20 mouse cellular contexts compared by ENCODE assay signal in genomic region chr12:12254139-12254538, GRCm38 (mm10). TPM values are rescaled to one million over a fixed set of nuclear protein-coding genes. Genes with fewer than 3 reads are reported as not detected.
DNase-seq lines count a peak whose midpoint lies in the region; ATAC-seq and TF ChIP-seq lines count a peak whose summit lies in the region.
"Had no signal": no experiment of that assay in that cellular context is flagged by ENCODE, and none has a peak within 500 bp of the region (broad histone marks: within the 10 kb centered on the region; RNA-seq: fewer than 3 reads in every experiment).

No protein-coding gene starts in this region.

- no peak for TF ChIP-seq CTCF in hindbrain, postnatal 0 days (IDR thresholded peaks at IDR 0.05; ENCODE audit: low read depth)

- DNase-seq in cerebellum, postnatal 10 days, result peak; percentile 44 to 45
- no peak for DNase-seq in cerebellum, postnatal 25 days
- DNase-seq in hindbrain, postnatal 0 days (ENCODE audit: low spot score), result peak; percentile 23
- no peak for DNase-seq in thymus, postnatal 25 days
- DNase-seq: adrenal gland, postnatal 14 days; B cell, adult 2 months; cerebellum, adult 2 months; gastrocnemius, postnatal 10 days; heart, adult 18-20 months; heart, postnatal 14 days had no signal

- H3K36me3 ChIP-seq in hindbrain, postnatal 0 days (ENCODE audit: insufficient read depth, low read length), result no peaks in the 10 kb centered on the region
- H3K36me3 ChIP-seq in hindbrain, embryonic 13.5 days, result no peaks in the 10 kb centered on the region
- no peaks in the 10 kb centered on the region for H3K36me3 ChIP-seq in midbrain, embryonic 16.5 days (ENCODE audit: control insufficient read depth, insufficient read depth, low read length)
- no peaks in the 10 kb centered on the region for H3K36me3 ChIP-seq in midbrain, embryonic 13.5 days
- no peaks in the 10 kb centered on the region for H3K36me3 ChIP-seq in heart, embryonic 11.5 days (ENCODE audit: control insufficient read depth, insufficient read depth, low read length)
- H3K36me3 ChIP-seq: embryonic facial prominence, embryonic 12.5 days; heart, embryonic 10.5 days; heart, embryonic 15.5 days had no signal

- WGBS in hindbrain, postnatal 0 days, result 66% methylated on average over 4 of the region's 4 CpGs
- WGBS in hindbrain, embryonic 13.5 days, result 87% methylated on average over 4 of the region's 4 CpGs
- 74% methylated on average over 4 of the region's 4 CpGs for WGBS in midbrain, embryonic 16.5 days
- 78% methylated on average over 4 of the region's 4 CpGs for WGBS in midbrain, embryonic 13.5 days
- 78% methylated on average over 4 of the region's 4 CpGs for WGBS in heart, embryonic 11.5 days (ENCODE audit: insufficient replicate concordance)

- ATAC-seq in hindbrain, postnatal 0 days, result no peak
- ATAC-seq in hindbrain, embryonic 13.5 days (ENCODE audit: low FRiP score), result no peak
- peak; percentile 70 for ATAC-seq in midbrain, embryonic 16.5 days
- no peak for ATAC-seq in midbrain, embryonic 13.5 days
- ATAC-seq in heart, embryonic 11.5 days (replicated peaks; ENCODE audit: insufficient number of reproducible peaks, low FRiP score, low TSS enrichment), result no peak
- ATAC-seq: CD4-positive, CD25-positive, alpha-beta regulatory T cell, adult 4 months; intestine, embryonic 16.5 days had no signal

- H3K9ac ChIP-seq in hindbrain, postnatal 0 days (replicated peaks; ENCODE audit: low read length), result no peak overlapping the region
- no peak overlapping the region for H3K9ac ChIP-seq in hindbrain, embryonic 13.5 days
- no peak overlapping the region for H3K9ac ChIP-seq in midbrain, embryonic 16.5 days (ENCODE audit: low read depth, low read length)
- H3K9ac ChIP-seq in midbrain, embryonic 13.5 days (replicated peaks), result no peak overlapping the region
- H3K9ac ChIP-seq in heart, embryonic 11.5 days (ENCODE audit: low read depth, low read length), result no peak overlapping the region
- H3K9ac ChIP-seq: embryonic facial prominence, embryonic 12.5 days; heart, embryonic 15.5 days; hindbrain, embryonic 14.5 days had no signal

- no peaks in the 10 kb centered on the region for H3K4me1 ChIP-seq in hindbrain, postnatal 0 days (ENCODE audit: insufficient read depth, low read length)
- H3K4me1 ChIP-seq in hindbrain, embryonic 13.5 days (replicated peaks), result no peaks in the 10 kb centered on the region
- H3K4me1 ChIP-seq in midbrain, embryonic 16.5 days (ENCODE audit: control insufficient read depth, insufficient read depth, low read length), result no peaks in the 10 kb centered on the region
- H3K4me1 ChIP-seq in midbrain, embryonic 13.5 days (replicated peaks), result no peaks in the 10 kb centered on the region
- H3K4me1 ChIP-seq in heart, embryonic 11.5 days (ENCODE audit: control insufficient read depth, insufficient read depth, low read length), result no peaks in the 10 kb centered on the region
- H3K4me1 ChIP-seq: embryonic facial prominence, embryonic 12.5 days had no signal

- H3K4me2 ChIP-seq in hindbrain, postnatal 0 days (ENCODE audit: low read depth, low read length), result no peak overlapping the region
- H3K4me2 ChIP-seq in hindbrain, embryonic 13.5 days, result no peak overlapping the region
- H3K4me2 ChIP-seq in midbrain, embryonic 16.5 days (ENCODE audit: low read length), result no peak overlapping the region
- no peak overlapping the region for H3K4me2 ChIP-seq in midbrain, embryonic 13.5 days (replicated peaks)
- no peak overlapping the region for H3K4me2 ChIP-seq in heart, embryonic 11.5 days
- H3K4me2 ChIP-seq: embryonic facial prominence, embryonic 12.5 days; heart, embryonic 15.5 days; hindbrain, embryonic 14.5 days had no signal

- H3K9me3 ChIP-seq in hindbrain, postnatal 0 days (ENCODE audit: low read length), result no peaks in the 10 kb centered on the region
- no peaks in the 10 kb centered on the region for H3K9me3 ChIP-seq in hindbrain, embryonic 13.5 days
- H3K9me3 ChIP-seq in midbrain, embryonic 16.5 days (replicated peaks; ENCODE audit: control insufficient read depth, low read length, poor library complexity, severe bottlenecking), result no peaks in the 10 kb centered on the region
- no peaks in the 10 kb centered on the region for H3K9me3 ChIP-seq in midbrain, embryonic 13.5 days
- no peaks in the 10 kb centered on the region for H3K9me3 ChIP-seq in heart, embryonic 11.5 days (replicated peaks; ENCODE audit: control insufficient read depth, low read length)
- H3K9me3 ChIP-seq: embryonic facial prominence, embryonic 12.5 days; heart, embryonic 10.5 days; heart, embryonic 15.5 days had no signal

- no peak overlapping the region for H3K4me3 ChIP-seq in hindbrain, postnatal 0 days (ENCODE audit: low read length)
- H3K4me3 ChIP-seq in hindbrain, embryonic 13.5 days, result no peak overlapping the region
- no peak overlapping the region for H3K4me3 ChIP-seq in midbrain, embryonic 16.5 days (ENCODE audit: low read depth, low read length)
- H3K4me3 ChIP-seq in midbrain, embryonic 13.5 days (replicated peaks), result no peak overlapping the region
- H3K4me3 ChIP-seq in heart, embryonic 11.5 days (ENCODE audit: low read depth, low read length), result no peak overlapping the region
- H3K4me3 ChIP-seq: embryonic facial prominence, embryonic 12.5 days; heart, embryonic 10.5 days; heart, embryonic 15.5 days had no signal

- no peaks in the 10 kb centered on the region for H3K27me3 ChIP-seq in hindbrain, postnatal 0 days (ENCODE audit: insufficient read depth, low read length)
- H3K27me3 ChIP-seq in hindbrain, embryonic 13.5 days, result no peaks in the 10 kb centered on the region
- H3K27me3 ChIP-seq in midbrain, embryonic 16.5 days (ENCODE audit: control insufficient read depth, insufficient read depth, low read depth, low read length), result no peaks in the 10 kb centered on the region
- H3K27me3 ChIP-seq in midbrain, embryonic 13.5 days, result no peaks in the 10 kb centered on the region
- no peaks in the 10 kb centered on the region for H3K27me3 ChIP-seq in heart, embryonic 11.5 days (ENCODE audit: control insufficient read depth, insufficient read depth, low read length)
- H3K27me3 ChIP-seq: embryonic facial prominence, embryonic 12.5 days; heart, embryonic 15.5 days had no signal

- H3K27ac ChIP-seq in hindbrain, postnatal 0 days, result no peak overlapping the region
- H3K27ac ChIP-seq in hindbrain, embryonic 13.5 days, result no peak overlapping the region
- no peak overlapping the region for H3K27ac ChIP-seq in midbrain, embryonic 16.5 days (ENCODE audit: low read length)
- H3K27ac ChIP-seq in midbrain, embryonic 13.5 days, result no peak overlapping the region
- H3K27ac ChIP-seq in heart, embryonic 11.5 days (ENCODE audit: low read depth, low read length), result no peak overlapping the region
- H3K27ac ChIP-seq: embryonic facial prominence, embryonic 12.5 days; heart, embryonic 10.5 days; heart, embryonic 15.5 days; hindbrain, embryonic 14.5 days had no signal

RNA-seq across cellular contexts. Expression of gene Fam49a, which starts 7.8 kb away (rescaled TPM):
- total RNA-seq in hindbrain, postnatal 0 days (2014; rRNA removed), result 67.1 and 77.1 TPM in 2 replicates
- 52.2 and 55.5 TPM in 2 replicates for polyA plus RNA-seq in hindbrain, postnatal 0 days (2015; fragmentation: Nextera tagmentation; extraction: Ambion mirVana)
- 30.9 and 31.1 TPM in 2 replicates for polyA plus RNA-seq in hindbrain, embryonic 13.5 days (2015; fragmentation: Nextera tagmentation; extraction: Ambion mirVana)
- 68.5 and 72.1 TPM in 2 replicates for polyA plus RNA-seq in midbrain, embryonic 16.5 days (2015; fragmentation: Nextera tagmentation; extraction: Ambion mirVana)
- polyA plus RNA-seq in midbrain, embryonic 13.5 days (2015; fragmentation: Nextera tagmentation; extraction: Ambion mirVana), result 27.9 and 28.5 TPM in 2 replicates
- polyA plus RNA-seq in heart, embryonic 11.5 days (2014; fragmentation: Nextera tagmentation; extraction: Ambion mirVana), result 48.9 and 63.7 TPM in 2 replicates

Comparison
In these comparisons a context has a peak if more than half of its experiments do, and no peak if none do; other contexts are left out.
1. DNase-seq: peak in cerebellum, postnatal 10 days (2 of 2) and hindbrain, postnatal 0 days (single experiment); none in cerebellum, postnatal 25 days (0 of 2) and thymus, postnatal 25 days (single experiment).